Mouse (Mus musculus) CH12.LX (cell line): Measurements from ENCODE around the gene Rhot1. TPM values are rescaled to one million over a fixed set of nuclear protein-coding genes. Genes with fewer than 3 reads are reported as not detected.

Experiments used
- DNase-seq: peaks from one replicate; pipeline ENCODE4 v3.0.0-alpha.2; 2013; ENCODE audit errors: extremely low read depth
- H3K27ac ChIP-seq: 2 replicates; pipeline ENCODE4 v1.5.1; 2012; ENCODE audit warnings: low read depth, mild to moderate bottlenecking, control low read depth, moderate library complexity; ENCODE audit not compliant: insufficient read depth
- H3K27me3 ChIP-seq: replicated peaks from 2 replicates; pipeline ENCODE3; 2012; ENCODE audit warnings: inconsistent platforms
- H3K36me3 ChIP-seq, 2 experiments: replicated peaks in 1 of 2; 2 replicates each; pipeline versions ENCODE3 to v1.6.1; 2012; ENCODE audit warnings: inconsistent platforms in 1 of 2, low read length in 1 of 2, mild to moderate bottlenecking in 1 of 2, mixed read lengths in 1 of 2, moderate library complexity in 1 of 2; ENCODE audit not compliant: control insufficient read depth in 1 of 2, insufficient read depth in 1 of 2
- H3K4me1 ChIP-seq, 2 experiments: 2 replicates each; pipeline ENCODE4 v1.6.1; 2012; ENCODE audit warnings: inconsistent platforms in 1 of 2, moderate library complexity in 1 of 2; ENCODE audit not compliant: insufficient read depth in 2 of 2, control insufficient read depth in 1 of 2
- H3K4me2 ChIP-seq: 2 replicates; pipeline ENCODE4 v1.6.1; 2012; ENCODE audit warnings: low read depth, mild to moderate bottlenecking, control low read depth; ENCODE audit not compliant: poor library complexity, insufficient read depth, severe bottlenecking
- H3K4me3 ChIP-seq, 3 experiments: fragments of 150-350 bp in 1 of 3; sonication (generic) in 1 of 3; replicated peaks in 1 of 3; 2 replicates each; pipeline versions ENCODE3 to v1.5.1; 2011 to 2012; ENCODE audit warnings: low read depth in 2 of 3, low read length in 2 of 3, mild to moderate bottlenecking in 2 of 3, moderate library complexity in 2 of 3, control low read depth in 1 of 3, improper control_type of control experiment in 1 of 3, inconsistent platforms in 1 of 3, mixed read lengths in 1 of 3; ENCODE audit not compliant: poor library complexity in 1 of 3
- H3K79me2 ChIP-seq: replicated peaks from 2 replicates; pipeline ENCODE4 v1.6.1; 2012; ENCODE audit warnings: mild to moderate bottlenecking, moderate library complexity; ENCODE audit not compliant: control insufficient read depth, poor library complexity, insufficient read depth, severe bottlenecking; ENCODE audit errors: extremely low read depth
- H3K9ac ChIP-seq: 2 replicates; pipeline ENCODE4 v1.6.1; 2012; ENCODE audit warnings: low read depth, mild to moderate bottlenecking, control low read depth, moderate library complexity; ENCODE audit not compliant: insufficient read depth
- H3K9me3 ChIP-seq: replicated peaks from 2 replicates; pipeline ENCODE3; 2012; ENCODE audit warnings: low read length, inconsistent platforms, mixed read lengths
- BHLHE40 ChIP-seq: IDR thresholded peaks from 2 replicates; pipeline ENCODE4 v1.6.1; 2011; ENCODE audit warnings: mild to moderate bottlenecking, low read depth, low read length, improper control_type of control experiment
- CHD1 ChIP-seq: IDR thresholded peaks from 2 replicates; pipeline ENCODE4 v1.6.1; 2012; ENCODE audit warnings: low read depth, low read length, improper control_type of control experiment, inconsistent platforms
- E2F4 ChIP-seq: IDR thresholded peaks from 2 replicates; pipeline ENCODE4 v1.6.1; 2011; ENCODE audit warnings: low read depth, low read length, improper control_type of control experiment; ENCODE audit not compliant: insufficient replicate concordance
- EP300 ChIP-seq: IDR thresholded peaks from 2 replicates; pipeline ENCODE4 v1.6.1; 2011; ENCODE audit warnings: low read length, improper control_type of control experiment
- KAT2A ChIP-seq: IDR thresholded peaks from 2 replicates; pipeline ENCODE4 v1.6.1; 2012; ENCODE audit warnings: low read length, improper control_type of control experiment, inconsistent platforms; ENCODE audit not compliant: insufficient replicate concordance
- MXI1 ChIP-seq: IDR thresholded peaks from 2 replicates; pipeline ENCODE4 v1.6.1; 2011; ENCODE audit warnings: mild to moderate bottlenecking, low read depth, low read length, improper control_type of control experiment
- MYC ChIP-seq: IDR thresholded peaks from 2 replicates; pipeline ENCODE4 v1.6.1; 2011; ENCODE audit warnings: low read depth, mild to moderate bottlenecking, improper control_type of control experiment, low read length
- PAX5 ChIP-seq: IDR thresholded peaks from 2 replicates; pipeline ENCODE4 v1.6.1; 2012; ENCODE audit warnings: low read length, inconsistent platforms, mixed read lengths
- POLR2AphosphoS2 ChIP-seq: IDR thresholded peaks from 2 replicates; pipeline ENCODE4 v1.6.1; 2011; ENCODE audit warnings: low read depth, low read length, improper control_type of control experiment
- RAD21 ChIP-seq: IDR thresholded peaks from 2 replicates; pipeline ENCODE4 v1.6.1; 2011; ENCODE audit warnings: low read depth, mild to moderate bottlenecking, low read length, improper control_type of control experiment, moderate library complexity
- RCOR1 ChIP-seq: conservative IDR thresholded peaks from 2 replicates; pipeline ENCODE4 v1.6.1; 2012; ENCODE audit warnings: low read depth, mild to moderate bottlenecking, inconsistent platforms, low read length, improper control_type of control experiment
- USF1 ChIP-seq: IDR thresholded peaks from 2 replicates; pipeline ENCODE4 v1.6.1; 2014; ENCODE audit warnings: low read depth, mild to moderate bottlenecking, inconsistent platforms, low read length, improper control_type of control experiment
- dilution Hi-C: fragments of 300-500 bp; cut with MboI; formaldehyde crosslinking; loops from 2 replicates; pipeline ENCODE4 v1.14.3; 2020; ENCODE audit warnings: low sequenced_read_pairs; ENCODE audit not compliant: extremely low pct_unique_long_range_greater_than_20kb, extremely low pct_ligation_motif_present
- in situ Hi-C: fragments of 300-500 bp; cut with MboI; formaldehyde crosslinking; loops from 3 replicates; pipeline ENCODE4 v1.14.3; 2019; ENCODE audit warnings: low sequenced_read_pairs, low pct_ligation_motif_present, low pct_unique_long_range_greater_than_20kb, mixed read lengths
- polyA plus RNA-seq: library from polyadenylated mRNA; unstranded; fragments of >175 nt; gene quantifications from 2 replicates; pipeline ENCODE4 v1.2.1, GENCODE M21; 2012; ENCODE audit warnings: low read depth; ENCODE audit not compliant: insufficient read length
- total RNA-seq, 2 experiments: library from RNA; depleted of rRNA; stranded (reverse); fragments of 300-350 nt in 1 of 2; fragments of >200 nt in 1 of 2; gene quantifications; 2 replicates each; pipeline ENCODE4 v1.2.3; 2012 to 2014

Rhot1 gene
- total and polyA plus RNA-seq, 3 experiments, result 33.1 to 73.3 (median 61.0) TPM

DNA sequence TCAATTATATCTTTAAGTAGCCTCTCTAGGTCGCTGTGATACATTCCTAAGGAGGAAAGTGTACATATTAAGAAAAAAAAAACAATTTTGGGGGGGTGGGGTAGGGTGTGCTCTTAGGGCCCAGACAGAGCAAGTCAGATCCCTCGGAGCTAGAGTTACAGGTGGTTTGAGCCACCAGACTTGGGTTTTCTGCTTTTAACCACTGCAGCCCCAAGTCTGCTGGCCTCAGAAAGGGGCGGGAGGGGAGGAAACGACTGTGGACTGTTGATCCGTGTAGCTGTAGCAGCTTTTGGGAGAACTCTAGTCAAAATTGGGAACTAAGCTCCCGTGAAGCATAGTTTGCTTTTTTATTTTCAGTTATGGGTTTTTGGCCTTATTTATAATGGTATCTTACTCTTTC lies 1.5 kb downstream of the Rhot1 start:
- peak overlapping the region; percentile 87 for H3K9ac ChIP-seq
- TF ChIP-seq PAX5, result no peak
- TF ChIP-seq E2F4, result no peak
- peak; percentile 56 for DNase-seq
- H3K4me2 ChIP-seq, result peak overlapping the region; percentile 55
- H3K4me1 ChIP-seq, result peaks cover 2 to 29% of the 10 kb centered on the region in 2 experiments; a peak in 3 of 4 replicates
- H3K79me2 ChIP-seq, result peaks cover 22% of the 10 kb centered on the region
- dilution Hi-C loops (no loop called here), in situ Hi-C loops (no loop called here)
- H3K27ac ChIP-seq, result no peak overlapping the region
- no peaks in the 10 kb centered on the region for H3K9me3 ChIP-seq
- H3K36me3 ChIP-seq, result peaks cover 12 to 34% of the 10 kb centered on the region in 2 experiments
- H3K27me3 ChIP-seq, result no peaks in the 10 kb centered on the region
- peak overlapping the region in 2 of 3 experiments; percentile 97 to 100 for H3K4me3 ChIP-seq

DNA sequence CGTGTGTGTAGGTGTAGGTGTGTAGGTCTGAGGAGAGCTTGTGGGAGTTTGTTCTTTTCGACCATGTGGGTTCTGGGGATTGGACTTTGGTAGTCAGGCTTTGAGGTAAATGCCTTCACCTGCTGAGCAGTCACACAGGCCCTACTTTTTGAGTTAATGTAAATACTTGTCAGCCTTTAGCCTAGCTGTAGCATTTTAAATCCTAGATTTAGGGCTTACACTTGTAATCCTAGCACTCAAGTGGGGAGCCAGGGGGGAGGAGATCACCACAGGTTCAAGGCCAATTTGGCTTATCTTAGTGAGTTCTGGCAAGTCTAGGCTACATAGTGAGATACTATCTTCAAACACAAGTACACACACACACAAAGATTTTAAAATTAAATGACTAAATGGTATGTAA lies 3.5 kb downstream of the Rhot1 start:
- no peak overlapping the region for H3K27ac ChIP-seq
- peaks cover 15 to 47% of the 10 kb centered on the region in 2 experiments for H3K36me3 ChIP-seq
- peaks cover 29% of the 10 kb centered on the region for H3K79me2 ChIP-seq
- H3K4me3 ChIP-seq, result no peak overlapping the region
- in situ Hi-C loops, result no loop called here
- TF ChIP-seq CHD1, result no peak
- TF ChIP-seq MXI1, result no peak
- no peak for TF ChIP-seq POLR2AphosphoS2
- TF ChIP-seq BHLHE40, result no peak
- TF ChIP-seq RCOR1, result no peak
- TF ChIP-seq KAT2A, result no peak
- TF ChIP-seq MYC, result no peak
- no peak for TF ChIP-seq RAD21
- TF ChIP-seq E2F4, result no peak
- no peak for TF ChIP-seq EP300
- dilution Hi-C loops, result no loop called here
- no peak overlapping the region for H3K4me2 ChIP-seq
- H3K27me3 ChIP-seq, result no peaks in the 10 kb centered on the region
- H3K4me1 ChIP-seq, result peaks cover 2 to 29% of the 10 kb centered on the region in 2 experiments; a peak in 3 of 4 replicates
- DNase-seq, result no peak
- no peak overlapping the region for H3K9ac ChIP-seq
- no peaks in the 10 kb centered on the region for H3K9me3 ChIP-seq

DNA sequence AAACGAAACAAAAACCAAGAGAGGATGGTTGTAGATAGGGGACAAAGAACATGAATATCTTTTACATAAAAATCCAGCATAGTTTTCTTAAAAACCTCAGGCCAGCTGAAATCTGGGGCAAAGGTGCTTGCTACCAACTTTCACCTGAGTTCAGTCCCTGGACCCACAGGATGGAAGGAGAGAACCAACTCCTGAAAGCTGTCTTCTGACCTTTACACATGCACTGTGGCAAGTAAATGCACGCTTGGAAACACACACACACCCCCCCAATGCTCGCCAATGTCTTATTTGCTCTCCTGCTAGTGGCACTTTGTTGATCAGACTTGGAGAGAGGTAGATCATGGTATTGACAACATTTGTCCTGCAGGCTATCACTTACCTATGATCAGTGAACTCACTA lies 6.5 kb downstream of the Rhot1 start:
- Histone ChIP-seq H3K4me2 (no peak overlapping the region), H3K36me3 (peaks cover 17 to 66% of the 10 kb centered on the region in 2 experiments), H3K4me3 (no peak overlapping the region), H3K9me3 (no peaks in the 10 kb centered on the region), H3K4me1 (peaks cover 4 to 19% of the 10 kb centered on the region in 2 experiments), H3K27ac (no peak overlapping the region), H3K27me3 (no peaks in the 10 kb centered on the region), H3K9ac (no peak overlapping the region), H3K79me2 (peaks cover 28% of the 10 kb centered on the region)
- DNase-seq, result no peak
- TF ChIP-seq USF1, result no peak
- no peak for TF ChIP-seq MXI1
- no peak for TF ChIP-seq CHD1
- dilution Hi-C loops (no loop called here), in situ Hi-C loops (no loop called here)
